Mouse (Mus musculus): ENCODE measurements at regions not wholly inside any gene's neighbourhood (a gene's known extent, or its start where the extent isn't known, plus 50 kb on each side); places are given as distances from the start of the nearest gene placed in this dataset.

DNA sequence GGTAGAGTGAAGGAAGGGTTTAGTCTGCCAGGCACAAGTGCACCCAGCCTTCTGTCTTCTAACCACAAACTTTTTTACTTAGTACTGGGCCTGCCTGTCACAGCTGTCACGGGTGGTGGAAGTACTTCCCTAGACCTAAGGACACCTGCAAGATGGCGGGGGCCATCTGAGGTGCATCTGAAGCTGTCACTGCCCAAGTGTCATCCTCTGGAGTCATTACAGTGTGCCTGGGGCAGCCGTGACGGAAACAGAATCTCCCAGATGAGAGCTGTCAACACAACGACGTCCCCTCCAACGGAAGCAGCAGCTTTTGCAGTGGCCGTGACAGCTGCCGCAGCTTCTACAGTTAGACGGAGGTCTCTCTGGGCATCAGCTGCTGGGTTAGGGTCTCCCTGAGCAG, 53.1 kb upstream of the Jdp2 start:
- TF ChIP-seq GATA1 (IDR thresholded peaks at IDR 0.05; ENCODE audit: borderline replicate concordance, low read length) (no peak), FLI1 (IDR thresholded peaks at IDR 0.05; ENCODE audit: low read length) (no peak)
